Mouse (Mus musculus): ENCODE measurements around the gene Slc26a10. TPM values are rescaled to one million over a fixed set of nuclear protein-coding genes. Genes with fewer than 3 reads are reported as not detected.
A peak's percentile ranks its signal among the peaks of the same experiment; 100 is the strongest.
"Not testable (repeated sequence)": the region's sequence is repeated elsewhere in the genome, so short reads cannot be mapped to it uniquely, and the experiment has no call there.

The Slc26a10 gene
- polyA plus RNA-seq, 1 experiment from 2014 or later = 3.0 TPM

GRCm38 (mm10) chr10:127166771-127167613 is 13.5 kb downstream of the Slc26a10 start:
- no peak overlapping the region for H3K9ac ChIP-seq
- H3K4me2 ChIP-seq (replicated peaks) = no peak overlapping the region; the same call in 1 of the 2 replicates
- ATAC-seq (ENCODE audit: insufficient number of reproducible peaks, insufficient read depth, low FRiP score, low TSS enrichment) = no peak
- 0 out of 2 replicates have a peak overlapping the region, but pooled peaks have one; percentile 4 for H3K4me3 ChIP-seq
- H3K9me3 ChIP-seq = no peaks in the 10 kb centered on the region
- no peak overlapping the region for H3K27ac ChIP-seq
- 18% methylated on average over 15 of the region's 15 CpGs for WGBS
- H3K27me3 ChIP-seq = peaks cover 76% of the 10 kb centered on the region
- no peaks in the 10 kb centered on the region for H3K36me3 ChIP-seq
- H3K4me1 ChIP-seq = peaks cover 14% of the 10 kb centered on the region

GRCm38 (mm10) chr10:127166404-127166715 is 14.1 kb downstream of the Slc26a10 start:
- Histone ChIP-seq H3K4me1 (peaks cover 14% of the 10 kb centered on the region), H3K27ac (no peak overlapping the region), H3K9ac (peak overlapping the region; percentile 47; the same call in 1 of the 2 replicates), H3K4me3 (peak overlapping the region; percentile 64), H3K9me3 (no peaks in the 10 kb centered on the region), H3K27me3 (peaks cover 70% of the 10 kb centered on the region), H3K36me3 (no peaks in the 10 kb centered on the region), H3K4me2 (replicated peaks) (peak overlapping the region; percentile 99)
- 3% methylated on average over 11 of the region's 11 CpGs for WGBS
- ATAC-seq (ENCODE audit: insufficient number of reproducible peaks, insufficient read depth, low FRiP score, low TSS enrichment) = no peak

GRCm38 (mm10) chr10:127165654-127166403 is 14.6 kb downstream of the Slc26a10 start:
- peak overlapping the region; percentile 64 for H3K4me3 ChIP-seq
- H3K9ac ChIP-seq = peak overlapping the region; percentile 47
- peak overlapping the region; percentile 99 for H3K4me2 ChIP-seq (replicated peaks)
- peaks cover 64% of the 10 kb centered on the region for H3K27me3 ChIP-seq
- WGBS = under 1% methylated on average over 56 of the region's 56 CpGs
- H3K4me1 ChIP-seq = peaks cover 14% of the 10 kb centered on the region
- H3K36me3 ChIP-seq = no peaks in the 10 kb centered on the region
- no peaks in the 10 kb centered on the region for H3K9me3 ChIP-seq
- 0 out of 2 replicates have a peak, but pooled peaks have one; percentile 18 for ATAC-seq (ENCODE audit: insufficient number of reproducible peaks, insufficient read depth, low FRiP score, low TSS enrichment)
- no peak overlapping the region for H3K27ac ChIP-seq

- H3K4me3 ChIP-seq = peak overlapping the region; percentile 64
- under 1% methylated on average over 31 of the region's 42 CpGs for WGBS
- peaks cover 11% of the 10 kb centered on the region for H3K4me1 ChIP-seq
- peaks cover 59% of the 10 kb centered on the region for H3K27me3 ChIP-seq
- ATAC-seq (ENCODE audit: insufficient number of reproducible peaks, insufficient read depth, low FRiP score, low TSS enrichment) = peak; percentile 25; the same call in 1 of the 2 replicates
- no peaks in the 10 kb centered on the region for H3K9me3 ChIP-seq
- H3K9ac ChIP-seq = peak overlapping the region; percentile 47
- peak overlapping the region; percentile 99 for H3K4me2 ChIP-seq (replicated peaks)
- H3K36me3 ChIP-seq = no peaks in the 10 kb centered on the region
- H3K27ac ChIP-seq = no peak overlapping the region
Measured at GRCm38 (mm10) chr10:127165354-127165653, 15.1 kb downstream of the Slc26a10 start.

GRCm38 (mm10) chr10:127164631-127165353 is 15.7 kb downstream of the Slc26a10 start, which contains the start of gene B4galnt1:
Gene B4galnt1, plus strand, starts transcription at chr10:127165225.
- 2% methylated on average over 46 of the region's 52 CpGs for WGBS
- Histone ChIP-seq H3K9ac (peak within 1 kb of the TSS; percentile 47), H3K36me3 (no peaks in the 10 kb centered on the region), H3K4me1 (peaks cover 6% of the 10 kb centered on the region), H3K4me3 (peak within 1 kb of the TSS; percentile 64), H3K27ac (no peak within 1 kb of the TSS), H3K9me3 (no peaks in the 10 kb centered on the region), H3K4me2 (replicated peaks) (peak within 1 kb of the TSS; percentile 99), H3K27me3 (peaks cover 54% of the 10 kb centered on the region)
- peak; percentile 81 for ATAC-seq (ENCODE audit: insufficient number of reproducible peaks, insufficient read depth, low FRiP score, low TSS enrichment)

- Histone ChIP-seq H3K36me3 (no peaks in the 10 kb centered on the region), H3K4me3 (no peak overlapping the region), H3K9me3 (no peaks in the 10 kb centered on the region), H3K27me3 (peaks cover 48% of the 10 kb centered on the region), H3K27ac (no peak overlapping the region), H3K4me1 (peaks cover 4% of the 10 kb centered on the region; the same call in 1 of the 2 replicates), H3K9ac (no peak overlapping the region), H3K4me2 (replicated peaks) (no peak overlapping the region)
- ATAC-seq (ENCODE audit: insufficient number of reproducible peaks, insufficient read depth, low FRiP score, low TSS enrichment) = no peak
- 95% methylated on average over 4 of the region's 4 CpGs for whole genome bisulfite sequencing
Measured at GRCm38 (mm10) chr10:127164190-127164589, 16.3 kb downstream of the Slc26a10 start.

- not testable (repeated sequence) for H3K36me3 ChIP-seq; H3K9me3 ChIP-seq; H3K4me3 ChIP-seq; H3K4me2 ChIP-seq (replicated peaks); ATAC-seq (ENCODE audit: insufficient number of reproducible peaks, insufficient read depth, low FRiP score, low TSS enrichment); H3K4me1 ChIP-seq; H3K27ac ChIP-seq; H3K9ac ChIP-seq
- 49% methylated on average over 7 of the region's 7 CpGs for WGBS
- peaks cover 35% of the 10 kb centered on the region for H3K27me3 ChIP-seq
Measured at GRCm38 (mm10) chr10:127162771-127163261, 17.6 kb downstream of the Slc26a10 start.

GRCm38 (mm10) chr10:127160728-127161127 is 19.7 kb downstream of the Slc26a10 start:
- H3K9me3 ChIP-seq = no peaks in the 10 kb centered on the region
- H3K4me1 ChIP-seq = peaks cover 4% of the 10 kb centered on the region; the same call in 1 of the 2 replicates
- no peak overlapping the region for H3K4me3 ChIP-seq
- H3K36me3 ChIP-seq = no peaks in the 10 kb centered on the region
- H3K27me3 ChIP-seq = peaks cover 15% of the 10 kb centered on the region
- no peak overlapping the region for H3K9ac ChIP-seq
- no peak for ATAC-seq (ENCODE audit: insufficient number of reproducible peaks, insufficient read depth, low FRiP score, low TSS enrichment)
- H3K4me2 ChIP-seq (replicated peaks) = no peak overlapping the region
- no peak overlapping the region for H3K27ac ChIP-seq
- 80% methylated on average over 3 of the region's 3 CpGs for WGBS

GRCm38 (mm10) chr10:127160081-127160480 is 20.4 kb downstream of the Slc26a10 start:
- Histone ChIP-seq H3K27ac (no peak overlapping the region), H3K27me3 (peaks cover 8% of the 10 kb centered on the region), H3K4me3 (no peak overlapping the region), H3K4me2 (replicated peaks) (no peak overlapping the region), H3K9me3 (no peaks in the 10 kb centered on the region), H3K36me3 (no peaks in the 10 kb centered on the region), H3K4me1 (no peaks in the 10 kb centered on the region), H3K9ac (no peak overlapping the region)
- ATAC-seq (ENCODE audit: insufficient number of reproducible peaks, insufficient read depth, low FRiP score, low TSS enrichment) = no peak
- 84% methylated on average over 9 of the region's 9 CpGs for WGBS

GRCm38 (mm10) chr10:127158471-127158870 is 22.0 kb downstream of the Slc26a10 start:
- Histone ChIP-seq H3K4me1 (no peaks in the 10 kb centered on the region), H3K4me3 (no peak overlapping the region), H3K9me3 (no peaks in the 10 kb centered on the region), H3K27me3 (peaks cover 2% of the 10 kb centered on the region; the same call in 1 of the 2 replicates), H3K27ac (no peak overlapping the region), H3K36me3 (no peaks in the 10 kb centered on the region), H3K4me2 (replicated peaks) (no peak overlapping the region), H3K9ac (no peak overlapping the region)
- no peak for ATAC-seq (ENCODE audit: insufficient number of reproducible peaks, insufficient read depth, low FRiP score, low TSS enrichment)
- WGBS = 70% methylated on average over 3 of the region's 3 CpGs

- Histone ChIP-seq H3K4me2 (replicated peaks) (no peak overlapping the region), H3K27ac (no peak overlapping the region), H3K36me3 (no peaks in the 10 kb centered on the region), H3K27me3 (no peaks in the 10 kb centered on the region), H3K4me3 (no peak overlapping the region), H3K9ac (no peak overlapping the region), H3K9me3 (no peaks in the 10 kb centered on the region), H3K4me1 (no peaks in the 10 kb centered on the region)
- ATAC-seq (ENCODE audit: insufficient number of reproducible peaks, insufficient read depth, low FRiP score, low TSS enrichment) = no peak
- WGBS = 91% methylated on average over 1 of the region's 1 CpGs
Measured at GRCm38 (mm10) chr10:127156511-127156910, 23.9 kb downstream of the Slc26a10 start.

Measured in embryonic facial prominence, embryonic 12.5 days (tissue).